Mouse (Mus musculus): ENCODE data around the gene Glt8d2. TPM values are rescaled to one million over a fixed set of nuclear protein-coding genes. Genes with fewer than 3 reads are reported as not detected.
A peak's percentile ranks its signal among the peaks of the same experiment; 100 is the strongest.
"Not testable (repeated sequence)": the region's sequence is repeated elsewhere in the genome, so short reads cannot be mapped to it uniquely, and the experiment has no call there.

Glt8d2 gene
- polyA plus RNA-seq, 1 experiment from 2014 or later: 3.8 TPM

DNA sequence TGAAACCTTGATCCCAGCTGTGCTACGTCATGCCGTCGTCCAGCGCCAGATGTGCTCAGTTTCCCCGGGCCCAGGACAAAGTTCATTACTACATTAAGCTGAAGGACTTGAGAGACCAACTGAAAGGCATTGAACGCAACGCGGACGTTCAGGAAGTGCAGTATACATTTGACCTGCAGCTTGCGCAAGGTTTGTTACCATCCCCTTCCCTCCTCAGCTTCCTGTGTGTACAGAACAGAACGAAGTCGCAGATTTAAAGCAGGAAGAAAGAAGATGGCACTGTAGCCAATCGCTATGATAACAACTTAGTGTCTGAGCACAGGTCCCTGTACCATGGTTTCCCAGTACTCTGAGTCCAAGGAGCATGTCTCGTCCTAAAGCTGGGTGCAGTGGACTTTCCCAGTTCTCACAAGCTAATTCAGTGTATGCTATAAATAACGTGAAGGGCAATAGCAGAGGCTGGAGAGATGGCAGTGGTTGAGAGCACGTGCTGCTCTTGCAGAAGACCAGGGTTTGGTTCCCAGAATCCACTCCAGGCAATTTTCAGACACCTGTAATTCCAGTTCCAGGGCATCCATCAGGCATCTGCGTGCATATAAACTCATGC lies 43.1 kb downstream of the Glt8d2 start:
- no peak for DNase-seq (ENCODE audit: low spot score)

DNA sequence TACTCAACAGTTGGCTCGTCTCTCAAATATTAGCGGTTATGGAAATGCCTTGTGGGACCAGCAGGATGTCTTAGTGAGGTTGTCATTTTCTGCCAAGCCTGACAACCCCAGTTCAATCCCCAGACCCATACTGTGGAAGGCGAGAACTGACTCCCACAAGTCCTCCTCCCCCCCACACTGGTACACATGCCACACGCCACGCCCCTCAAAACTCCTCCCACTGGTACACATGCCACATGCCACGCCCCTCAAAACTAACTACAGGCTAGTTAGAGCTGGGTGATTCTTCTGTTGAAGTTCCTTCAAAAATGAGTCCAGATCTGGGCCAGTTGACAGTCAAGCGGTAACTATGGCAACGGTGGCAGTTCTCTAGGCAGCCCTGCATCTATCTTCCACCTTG lies 44.4 kb downstream of the Glt8d2 start:
- DNase-seq (ENCODE audit: low spot score): no peak

DNA sequence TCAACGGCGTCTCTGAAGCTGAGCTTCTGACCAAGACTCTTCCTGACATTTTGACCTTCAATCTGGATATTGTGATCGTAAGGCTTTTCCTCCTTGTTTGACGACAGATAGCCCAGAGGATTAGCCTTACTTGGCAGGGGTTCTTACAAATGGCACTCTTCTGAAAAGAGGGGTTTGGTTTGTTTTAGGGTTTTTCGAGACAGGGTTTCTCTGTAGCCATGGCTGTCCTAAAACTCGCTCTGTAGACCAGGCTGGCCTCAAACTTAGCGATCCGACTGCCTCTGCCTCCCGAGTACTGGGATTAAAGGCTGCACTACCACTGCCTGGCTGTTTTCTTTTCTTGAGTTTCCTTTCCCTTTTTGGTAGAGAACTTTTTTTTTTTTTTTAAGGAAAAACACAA lies 49.0 kb downstream of the Glt8d2 start:
- no peak for DNase-seq (ENCODE audit: low spot score)

DNA sequence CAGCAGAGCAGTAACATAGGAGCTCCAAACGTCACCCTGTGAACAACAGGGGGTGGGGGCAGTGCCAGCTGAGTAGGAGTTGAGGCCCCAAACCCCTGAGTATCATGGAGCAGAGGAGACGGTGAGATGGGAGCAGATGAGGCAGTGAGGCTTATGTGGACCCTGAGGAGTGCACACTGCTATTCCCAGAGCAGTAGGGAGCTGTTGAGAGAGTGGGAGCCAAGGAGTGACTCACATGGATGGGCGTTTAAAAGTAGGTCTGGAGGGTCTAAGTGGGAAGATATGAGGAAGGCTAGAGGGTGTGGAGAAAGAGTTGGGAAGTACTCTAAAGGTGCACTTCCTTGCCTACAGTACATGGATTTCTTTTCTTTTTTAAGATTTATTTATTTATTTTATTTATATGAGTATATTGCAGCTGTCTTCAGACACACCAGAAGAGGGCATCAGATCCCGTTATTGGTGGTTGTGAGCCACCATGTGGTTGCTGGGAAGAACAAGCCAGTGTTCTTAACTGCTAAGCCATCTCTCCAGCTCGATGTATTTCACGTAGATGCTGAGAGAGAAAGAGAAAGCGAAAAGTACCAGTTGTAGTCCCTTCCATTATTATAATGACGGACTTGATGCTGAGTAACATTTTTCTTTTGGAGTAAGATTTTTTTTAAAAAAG lies 51.3 kb downstream of the Glt8d2 start:
- DNase-seq (ENCODE audit: low spot score): no peak

DNA sequence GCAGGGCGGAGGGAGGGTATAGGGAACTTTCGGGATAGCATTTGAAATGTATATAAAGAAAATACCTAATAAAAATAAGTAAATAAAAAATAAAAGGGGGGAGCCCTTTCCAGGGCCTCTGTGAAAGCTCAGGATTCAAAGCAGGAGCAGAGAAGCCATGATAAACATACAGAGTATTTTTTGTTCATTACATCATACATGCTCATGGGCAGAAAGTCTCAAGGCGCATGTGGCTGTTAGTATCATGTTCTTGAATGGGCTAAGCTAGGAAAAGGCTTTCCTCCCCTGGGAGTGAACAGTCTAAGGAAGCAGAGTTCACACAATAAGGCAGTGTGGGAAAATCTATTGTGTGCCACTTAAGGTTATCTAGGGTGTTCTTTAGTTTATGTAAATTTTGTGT lies 54.1 kb downstream of the Glt8d2 start:
- no peak for DNase-seq (ENCODE audit: low spot score)

DNA sequence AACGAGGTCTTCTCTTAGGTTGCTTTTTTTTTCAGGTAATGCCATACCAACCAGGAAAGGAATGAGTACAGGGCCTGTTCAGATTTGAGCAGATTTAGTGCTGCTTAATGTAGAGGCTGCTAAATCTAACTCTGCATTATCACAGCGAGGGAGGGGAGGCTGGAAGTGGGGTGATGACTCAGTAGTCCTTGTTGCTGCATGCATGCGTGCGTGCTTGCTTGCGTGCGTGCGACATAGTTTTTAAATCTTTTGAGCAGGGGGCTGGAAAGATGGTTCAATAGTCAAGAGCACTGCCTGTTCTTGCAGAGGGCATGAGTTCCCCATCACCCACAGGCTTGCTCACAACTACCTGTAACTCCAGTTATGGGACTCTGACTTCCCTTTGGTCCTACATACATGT lies 56.1 kb downstream of the Glt8d2 start:
- DNase-seq (ENCODE audit: low spot score): no peak

DNA sequence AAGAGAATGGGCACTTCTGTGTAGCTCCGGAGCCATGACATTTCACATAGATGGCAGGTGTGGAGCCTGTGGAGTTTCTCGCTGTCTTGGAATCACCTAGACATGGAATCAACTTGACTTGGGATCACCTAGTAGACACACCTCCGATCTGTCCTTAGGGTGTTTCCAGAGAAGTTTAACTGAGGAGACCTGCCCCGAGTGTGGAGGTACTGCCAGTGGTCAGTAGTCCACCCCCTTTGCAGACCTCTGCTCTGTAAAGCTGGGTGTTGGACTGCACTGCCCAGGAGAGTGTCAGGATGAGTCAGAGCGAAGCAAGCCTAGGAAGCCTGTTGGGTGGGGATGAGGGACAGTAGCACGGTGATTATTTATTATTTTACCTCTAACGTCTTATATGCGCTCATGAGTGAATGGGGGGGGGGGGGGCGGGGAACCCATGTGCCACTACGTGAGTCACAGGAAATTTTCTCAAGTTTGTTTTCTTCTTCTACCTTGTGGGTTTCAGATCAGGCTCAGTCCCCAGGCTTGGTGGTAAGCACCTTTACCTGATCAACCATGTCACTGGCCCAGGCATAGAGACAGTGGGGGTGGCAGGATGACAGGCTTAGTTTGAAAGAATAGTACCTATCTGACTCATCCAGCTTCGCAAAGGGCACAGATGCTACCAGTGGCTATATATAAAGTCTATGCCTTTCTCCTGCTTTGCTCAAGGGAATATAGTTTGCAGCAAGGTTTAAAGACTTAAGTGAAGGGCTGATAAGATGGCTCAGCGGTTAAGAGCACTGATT lies 57.8 kb downstream of the Glt8d2 start:
- DNase-seq (ENCODE audit: low spot score): no peak

DNA sequence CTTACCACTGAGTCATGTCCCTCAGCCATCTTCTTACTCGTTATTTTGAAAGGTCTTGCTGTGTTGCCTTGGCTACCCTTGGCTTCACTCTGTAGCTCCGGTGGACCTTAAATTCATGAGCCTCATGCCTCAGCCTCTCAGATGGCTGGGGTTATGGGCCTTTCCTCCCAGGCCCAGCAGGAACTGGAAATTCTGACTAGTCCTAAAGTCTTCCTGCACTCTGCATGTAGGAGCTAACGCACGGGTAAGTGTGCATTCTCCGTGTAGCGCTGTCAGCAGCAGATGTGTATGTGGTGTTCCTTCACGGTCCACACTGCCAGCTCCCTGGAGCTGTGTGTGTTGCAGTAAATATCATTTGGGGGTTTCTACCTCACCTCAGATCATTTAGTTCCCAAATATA lies 59.3 kb downstream of the Glt8d2 start:
- DNase-seq (ENCODE audit: low spot score): no peak

DNA sequence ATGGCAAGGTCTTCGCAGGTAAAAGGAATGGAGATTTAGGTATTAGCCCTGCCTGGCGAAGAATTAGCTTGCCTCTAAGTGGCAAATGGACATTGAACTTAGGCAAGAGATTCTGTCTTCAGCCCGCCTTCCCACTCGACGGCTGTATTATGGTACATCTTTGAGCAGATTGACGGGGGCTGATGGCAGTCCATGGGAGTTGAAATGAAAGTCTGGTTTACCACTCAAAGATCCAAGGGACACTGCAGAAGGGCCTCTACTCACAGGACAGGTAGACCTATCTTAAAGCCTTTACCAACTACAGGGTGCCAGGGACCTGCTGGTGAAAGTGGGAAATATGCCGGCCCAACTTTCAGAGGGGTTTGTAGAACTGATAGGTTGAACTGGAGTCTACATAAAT lies 60.0 kb downstream of the Glt8d2 start:
- DNase-seq (ENCODE audit: low spot score): peak; percentile 7

DNA sequence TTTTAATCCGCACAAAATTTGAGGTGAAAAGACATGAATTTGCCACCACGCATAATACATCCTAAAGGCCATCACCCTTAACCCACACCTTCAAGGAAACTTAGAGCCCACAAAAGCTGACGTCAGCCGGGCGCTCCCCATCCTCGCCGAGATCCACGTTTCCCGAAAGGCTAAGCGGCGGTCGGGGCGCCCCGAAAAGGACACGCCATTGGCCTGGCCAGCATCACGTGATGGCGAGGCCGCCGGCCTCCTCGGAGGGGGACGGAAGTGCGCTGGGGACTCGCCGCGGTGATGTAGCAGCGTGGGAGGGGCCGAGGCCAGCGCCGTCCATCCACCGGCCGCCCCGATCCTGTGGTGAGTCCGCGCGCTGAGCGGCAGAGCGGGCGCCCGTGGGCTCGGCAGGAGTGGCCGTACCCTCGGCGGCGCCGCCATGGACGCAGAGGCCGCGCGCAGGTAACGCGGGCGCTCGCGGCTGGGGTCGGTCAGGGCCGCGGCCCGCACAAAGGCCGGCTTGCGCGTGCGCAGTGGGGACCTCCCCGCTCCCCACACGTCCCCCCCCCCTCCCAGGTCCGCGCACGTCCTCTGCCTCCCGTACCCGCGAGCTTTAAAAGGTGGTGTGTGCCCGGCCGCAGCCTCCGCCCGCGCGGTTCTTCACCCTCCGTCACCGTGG lies 60.7 kb downstream of the Glt8d2 start, which contains the start of gene Tdg:
TSS of gene Tdg (plus strand) at position 243 of the 670 bp plus-strand sequence.
- DNase-seq (ENCODE audit: low spot score): peak; percentile 96

DNA sequence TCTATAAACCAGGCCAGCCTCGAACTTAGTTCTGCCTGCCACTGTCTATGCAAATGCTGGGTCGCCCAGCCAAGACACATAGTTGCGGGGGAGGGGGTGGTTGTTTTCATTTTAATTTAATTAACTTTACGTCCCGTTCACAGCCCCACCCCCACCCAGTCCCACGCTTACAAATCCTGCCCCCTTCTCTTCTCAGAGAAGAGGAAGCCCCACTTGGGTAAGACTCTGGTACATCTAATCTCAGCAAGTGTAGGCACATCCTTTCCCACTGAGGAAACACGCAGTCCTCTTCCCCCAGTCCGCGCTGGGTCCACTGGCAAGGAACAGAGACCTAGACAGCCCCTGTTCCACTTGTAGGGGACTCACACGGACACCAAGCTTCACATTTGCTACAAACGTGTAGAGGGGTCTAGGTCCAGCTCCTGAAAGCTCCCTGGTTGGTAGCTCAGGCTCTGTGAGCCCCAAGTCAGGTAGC lies 61.3 kb downstream of the Glt8d2 start:
- no peak for DNase-seq (ENCODE audit: low spot score)

DNA sequence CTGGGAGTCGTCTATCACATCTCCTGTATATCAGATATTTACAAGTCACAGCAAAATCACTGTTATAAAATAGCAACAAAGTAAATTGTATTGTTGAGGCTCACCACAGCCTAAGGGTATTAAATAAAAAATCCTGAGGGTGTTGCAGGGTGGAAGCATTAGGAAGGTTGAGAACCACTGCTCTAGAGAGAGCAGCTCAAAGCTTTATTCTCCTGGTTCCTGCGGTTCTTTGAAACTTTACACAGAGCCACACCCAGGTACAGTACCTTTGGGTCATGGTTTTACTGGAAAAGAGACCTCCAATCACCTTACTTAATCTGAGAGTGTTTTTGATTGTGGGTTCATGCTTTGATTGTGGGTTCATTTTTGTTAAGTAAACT lies 66.9 kb downstream of the Glt8d2 start:
- not testable (repeated sequence) for DNase-seq (ENCODE audit: low spot score)

DNA sequence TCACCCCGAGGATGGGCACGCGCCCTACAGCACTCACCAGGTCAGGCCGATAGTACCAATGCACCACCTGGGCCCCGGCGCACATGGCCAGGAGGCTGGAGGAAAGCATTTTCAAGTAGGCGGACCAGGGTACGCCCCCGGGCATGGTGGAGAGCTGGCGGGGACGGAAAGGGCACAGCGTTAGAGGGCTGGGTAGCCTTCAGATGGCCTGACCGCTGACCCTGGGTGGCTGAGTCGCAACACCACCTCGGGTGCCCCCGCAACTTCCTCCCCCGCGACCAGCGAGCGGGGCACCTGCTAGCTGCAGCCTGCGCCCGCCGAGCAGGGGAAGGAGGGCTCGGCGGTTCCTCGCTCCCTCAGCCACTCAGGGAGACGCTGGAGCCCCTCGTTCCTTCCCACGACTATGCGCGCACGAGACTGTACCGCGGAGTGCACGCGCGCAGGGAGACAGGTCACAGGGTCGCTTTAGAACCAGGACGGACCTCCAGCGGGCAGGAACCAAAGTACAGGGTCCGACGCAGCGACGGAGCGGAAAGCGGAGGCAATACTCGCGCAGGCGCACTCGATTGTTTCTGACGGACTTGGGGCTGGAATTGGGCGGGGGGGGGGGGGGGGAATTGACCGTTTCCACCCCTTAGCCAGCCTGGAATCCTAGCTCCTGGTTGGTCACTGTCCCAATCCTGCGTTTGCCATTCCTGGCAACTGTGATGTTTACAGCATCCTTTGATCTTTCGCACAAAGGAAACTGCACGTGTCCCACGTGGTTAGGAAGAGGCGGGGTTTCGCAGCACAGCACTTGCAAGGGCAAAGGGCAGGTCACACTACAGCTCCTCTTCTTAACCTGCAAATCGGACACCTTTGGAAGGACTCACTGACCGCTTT lies 67.5 kb downstream of the Glt8d2 start, which contains the start of gene 1190007I07Rik:
TSS of gene 1190007I07Rik (minus strand) at position 558 of the 882 bp plus-strand sequence.
- DNase-seq (ENCODE audit: low spot score): peak; percentile 91

DNA sequence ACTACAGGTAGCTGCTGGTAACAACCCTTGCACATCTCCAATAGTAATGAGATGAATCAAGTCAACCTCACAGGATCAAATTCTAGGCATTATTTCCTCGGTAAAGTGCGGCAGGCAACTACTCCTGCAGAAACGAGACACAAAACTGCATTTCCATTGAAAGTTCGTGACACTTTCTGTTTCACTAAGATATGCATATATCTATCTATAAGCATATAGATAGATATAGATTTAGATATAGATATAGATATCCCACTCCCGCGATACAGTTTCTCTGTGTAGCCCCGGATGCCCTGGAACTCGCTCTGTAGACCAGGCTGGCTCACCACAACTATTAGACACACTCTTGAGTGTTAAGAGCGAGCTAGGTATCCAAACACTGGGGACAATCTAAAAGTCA lies 68.2 kb downstream of the Glt8d2 start:
- peak; percentile 7 for DNase-seq (ENCODE audit: low spot score)

Other genes starting within 250 kb of the Glt8d2 start
- 0.22 and 0.33 TPM in 2 replicates for gene Gm1553, start 198.0 kb downstream of the Glt8d2 start, polyA plus RNA-seq (2015; fragmentation: Nextera tagmentation; extraction: Ambion mirVana)
- 86.1 and 87.7 TPM in 2 replicates for gene 1190007I07Rik, start 67.4 kb downstream of the Glt8d2 start, polyA plus RNA-seq (2015; fragmentation: Nextera tagmentation; extraction: Ambion mirVana)
- 119 TPM in 2 replicates for gene Tdg, start 60.8 kb downstream of the Glt8d2 start, polyA plus RNA-seq (2015; fragmentation: Nextera tagmentation; extraction: Ambion mirVana)
- gene Hcfc2, start 5.5 kb upstream of the Glt8d2 start, polyA plus RNA-seq (2015; fragmentation: Nextera tagmentation; extraction: Ambion mirVana): 32.1 and 34.0 TPM in 2 replicates
- gene Nfyb, start 73.5 kb upstream of the Glt8d2 start, polyA plus RNA-seq (2015; fragmentation: Nextera tagmentation; extraction: Ambion mirVana): 76.8 and 79.5 TPM in 2 replicates
- gene Txnrd1, start 143.3 kb upstream of the Glt8d2 start, polyA plus RNA-seq (2015; fragmentation: Nextera tagmentation; extraction: Ambion mirVana): 58.5 and 61.6 TPM in 2 replicates
- 0.19 and 0.27 TPM in 2 replicates for gene Eid3, start 176.0 kb upstream of the Glt8d2 start, polyA plus RNA-seq (2015; fragmentation: Nextera tagmentation; extraction: Ambion mirVana)